ENCODE assay signal across 7 mouse cellular contexts in the genomic region with DNA sequence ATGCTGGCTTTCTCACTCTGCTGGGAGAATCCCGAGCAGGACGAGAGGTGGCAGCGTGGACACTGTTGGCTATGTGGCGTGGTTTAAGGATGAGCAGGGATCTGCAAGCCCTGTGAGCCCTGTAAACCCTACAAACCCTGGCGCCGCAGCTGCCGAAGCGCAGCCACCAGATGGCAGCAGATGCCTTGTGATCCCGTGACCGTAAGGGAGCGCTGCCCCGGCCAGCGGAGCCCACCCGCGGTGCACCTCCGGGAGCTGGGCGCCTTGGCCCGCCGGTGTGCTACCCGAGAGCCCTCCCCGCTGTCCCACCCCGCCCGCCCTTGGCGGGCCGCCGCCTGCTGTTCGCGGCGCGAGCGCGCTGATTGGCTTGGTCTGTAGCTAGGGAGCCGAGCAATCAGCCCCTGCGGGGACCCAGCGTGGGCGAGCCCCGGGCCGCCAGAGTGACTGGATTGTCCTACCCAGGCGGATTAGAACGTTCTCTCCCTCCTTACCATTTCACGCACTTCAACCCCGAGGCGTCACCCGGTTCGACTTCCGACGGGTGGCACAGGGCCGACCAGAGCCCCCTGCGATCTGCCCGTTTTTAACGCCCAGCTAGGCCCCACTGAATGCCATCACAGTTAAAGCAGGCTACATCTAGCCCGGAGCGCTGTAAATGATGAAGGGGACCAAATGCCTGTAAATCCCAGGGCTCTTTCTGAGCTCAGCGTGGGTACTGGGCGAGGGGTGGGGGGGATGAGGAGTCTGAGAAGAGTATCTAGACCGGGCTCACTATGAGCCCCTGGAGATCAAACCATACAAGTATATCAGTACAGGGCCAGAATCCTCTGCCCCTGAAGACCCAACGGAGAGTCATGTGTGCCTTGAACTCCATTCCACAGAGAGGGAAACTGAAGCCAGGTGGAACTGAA. TPM values are rescaled to one million over a fixed set of nuclear protein-coding genes. Genes with fewer than 3 reads are reported as not detected.
A peak's percentile ranks its signal among the peaks of the same experiment; 100 is the strongest.
DNase-seq lines count a peak whose midpoint lies in the region; ATAC-seq lines count a peak whose summit lies in the region.

No protein-coding gene starts in this region.

- peak; percentile 93 for DNase-seq in adrenal gland, postnatal 10 days
- peak; percentile 93 for DNase-seq in embryo, embryonic 9.5 days (ENCODE audit: extremely low spot score)
- peak; percentile 85 to 92 for DNase-seq in gastrocnemius, postnatal 4 days (ENCODE audit: low spot score in 2 of 2)
- DNase-seq in left cerebral cortex, postnatal 36 days (ENCODE audit: low spot score in 2 of 2) = peak; percentile 86 to 88
- DNase-seq in midbrain, embryonic 11.5 days (ENCODE audit: low spot score, missing footprints) = peak; percentile 99
- DNase-seq in right cerebral cortex, postnatal 4 days = peak; percentile 89

- WGBS in intestine, embryonic 16.5 days = 1% methylated on average over 57 of the region's 57 CpGs
- under 1% methylated on average over 56 of the region's 57 CpGs for WGBS in midbrain, embryonic 11.5 days

- H3K4me3 ChIP-seq in intestine, embryonic 16.5 days (ENCODE audit: low read length) = peak overlapping the region; percentile 64
- peak overlapping the region; percentile 53 for H3K4me3 ChIP-seq in midbrain, embryonic 11.5 days (ENCODE audit: low read depth, low read length)

- peak overlapping the region; percentile 75 for H3K9ac ChIP-seq in intestine, embryonic 16.5 days (ENCODE audit: low read depth, low read length)
- peak overlapping the region; percentile 68 for H3K9ac ChIP-seq in midbrain, embryonic 11.5 days (ENCODE audit: low read length)

- peak; percentile 94 for ATAC-seq in intestine, embryonic 16.5 days
- ATAC-seq in midbrain, embryonic 11.5 days (ENCODE audit: low FRiP score) = peak; percentile 94

- H3K36me3 ChIP-seq in intestine, embryonic 16.5 days (ENCODE audit: control insufficient read depth, insufficient read depth, low read length) = no peaks in the 10 kb centered on the region
- H3K36me3 ChIP-seq in midbrain, embryonic 11.5 days (ENCODE audit: control insufficient read depth, insufficient read depth, low read length) = no peaks in the 10 kb centered on the region

- H3K4me1 ChIP-seq in intestine, embryonic 16.5 days (ENCODE audit: control insufficient read depth, insufficient read depth, low read length) = 0 out of 2 replicates have a peak, but pooled peaks cover 4% of the 10 kb centered on the region
- H3K4me1 ChIP-seq in midbrain, embryonic 11.5 days (ENCODE audit: control insufficient read depth, insufficient read depth, low read length) = peaks cover 5% of the 10 kb centered on the region; the same call in 1 of the 2 replicates

- no peaks in the 10 kb centered on the region for H3K9me3 ChIP-seq in intestine, embryonic 16.5 days (ENCODE audit: control insufficient read depth, low read length)
- H3K9me3 ChIP-seq in midbrain, embryonic 11.5 days (ENCODE audit: control insufficient read depth, low read length) = no peaks in the 10 kb centered on the region

- no peaks in the 10 kb centered on the region for H3K27me3 ChIP-seq in intestine, embryonic 16.5 days (replicated peaks; ENCODE audit: control insufficient read depth, insufficient read depth, low read length)
- H3K27me3 ChIP-seq in midbrain, embryonic 11.5 days (ENCODE audit: control insufficient read depth, insufficient read depth, low read length) = no peaks in the 10 kb centered on the region

- H3K4me2 ChIP-seq in intestine, embryonic 16.5 days (ENCODE audit: low read depth, low read length) = peak overlapping the region; percentile 90
- peak overlapping the region; percentile 81 for H3K4me2 ChIP-seq in midbrain, embryonic 11.5 days

- intact Hi-C loops in left cerebral cortex, postnatal 36 days (cut with DNase I) = loop anchor here (2.0 to 5.0 kb wide), 2 partner anchors 79 to 106 kb away; no protein-coding TSS in a partner anchor

- H3K27ac ChIP-seq in intestine, embryonic 16.5 days (ENCODE audit: low read length) = peak overlapping the region; percentile 27; the same call in 1 of the 2 replicates
- no peak overlapping the region for H3K27ac ChIP-seq in midbrain, embryonic 11.5 days (ENCODE audit: low read depth, low read length)

RNA-seq across cellular contexts. Expression of a gene that starts 38.0 kb away (rescaled TPM):
- total RNA-seq in adrenal gland, postnatal 10 days (2021) = 10 to 100 TPM; 53.5 to 56.7 TPM
- total RNA-seq in gastrocnemius, postnatal 4 days (2021) = 10 to 100 TPM; 40.4 to 49.5 TPM
- 29.6 TPM in 2 replicates for polyA plus RNA-seq in intestine, embryonic 16.5 days (2015; fragmentation: Nextera tagmentation; extraction: Ambion mirVana)
- total RNA-seq in left cerebral cortex, postnatal 36 days (2021) = 10 to 100 TPM; 47.7 to 51.9 TPM
- 47.9 and 50.6 TPM in 2 replicates for polyA plus RNA-seq in midbrain, embryonic 11.5 days (2014; fragmentation: Nextera tagmentation; extraction: Ambion mirVana)

RNA-seq across cellular contexts. Expression of a gene that starts 46.0 kb away (rescaled TPM):
- 10 to 100 TPM; 10.0 to 10.8 TPM for total RNA-seq in adrenal gland, postnatal 10 days (2021)
- total RNA-seq in gastrocnemius, postnatal 4 days (2021) = 10 to 100 TPM; 25.3 to 26.2 TPM
- 45.8 and 55.9 TPM in 2 replicates for polyA plus RNA-seq in intestine, embryonic 16.5 days (2015; fragmentation: Nextera tagmentation; extraction: Ambion mirVana)
- 10 to 100 TPM; 17.8 to 19.8 TPM for total RNA-seq in left cerebral cortex, postnatal 36 days (2021)
- 55.1 and 55.6 TPM in 2 replicates for polyA plus RNA-seq in midbrain, embryonic 11.5 days (2014; fragmentation: Nextera tagmentation; extraction: Ambion mirVana)
